ENCODE assay signal across 8 mouse cellular contexts in genomic region chr16:92057456-92057851, GRCm38 (mm10). TPM values are rescaled to one million over a fixed set of nuclear protein-coding genes. Genes with fewer than 3 reads are reported as not detected.
DNase-seq lines count a peak whose midpoint lies in the region; ATAC-seq and TF ChIP-seq lines count a peak whose summit lies in the region.

No protein-coding gene starts in this region.

- peak overlapping the region; percentile 50; the same call in 1 of the 2 replicates for H3K9ac ChIP-seq in lung, postnatal 0 days (replicated peaks; ENCODE audit: low read depth)
- H3K9ac ChIP-seq in hindbrain, embryonic 12.5 days, result peak overlapping the region; percentile 95
- peak overlapping the region; percentile 68 for H3K9ac ChIP-seq in midbrain, embryonic 15.5 days

- TF ChIP-seq CTCF in lung, postnatal 0 days (IDR thresholded peaks at IDR 0.05), result no peak

- H3K9me3 ChIP-seq in lung, postnatal 0 days (ENCODE audit: low read length), result peaks cover 3% of the 10 kb centered on the region; the same call in 1 of the 2 replicates
- peaks cover 9% of the 10 kb centered on the region for H3K9me3 ChIP-seq in hindbrain, embryonic 12.5 days (replicated peaks)
- no peaks in the 10 kb centered on the region for H3K9me3 ChIP-seq in midbrain, embryonic 15.5 days

- no peak for TF ChIP-seq EP300 in lung, postnatal 0 days (IDR thresholded peaks at IDR 0.05)

- peak; percentile 29; the same call in 1 of the 2 replicates for ATAC-seq in cerebellum, adult (ENCODE audit: insufficient number of reproducible peaks, low FRiP score, low TSS enrichment)
- no peak for ATAC-seq in lung, postnatal 0 days
- ATAC-seq in hindbrain, embryonic 12.5 days (ENCODE audit: low FRiP score), result peak; percentile 74
- ATAC-seq in midbrain, embryonic 15.5 days (replicated peaks), result peak; percentile 67

- DNase-seq in cerebellum, adult 8-10 months, result no peak
- DNase-seq in lung, postnatal 0 days (ENCODE audit: low spot score), result peak; percentile 11
- no peak for DNase-seq in lung, postnatal 10 days
- DNase-seq in urinary bladder, adult 18-20 months (ENCODE audit: low spot score in 2 of 2), result no peak
- DNase-seq in urinary bladder, postnatal 10 days (ENCODE audit: low spot score), result no peak

- H3K4me2 ChIP-seq in lung, postnatal 0 days (replicated peaks; ENCODE audit: low read depth, low read length), result peak overlapping the region; percentile 99
- H3K4me2 ChIP-seq in hindbrain, embryonic 12.5 days (replicated peaks), result peak overlapping the region; percentile 73
- H3K4me2 ChIP-seq in midbrain, embryonic 15.5 days, result peak overlapping the region; percentile 74

- H3K4me3 ChIP-seq in lung, postnatal 0 days (ENCODE audit: low read depth, low read length), result peak overlapping the region; percentile 86
- H3K4me3 ChIP-seq in hindbrain, embryonic 12.5 days, result peak overlapping the region; percentile 97
- H3K4me3 ChIP-seq in midbrain, embryonic 15.5 days, result peak overlapping the region; percentile 86

- 4% methylated on average over 11 of the region's 11 CpGs for WGBS in lung, postnatal 0 days
- 8% methylated on average over 11 of the region's 11 CpGs for WGBS in hindbrain, embryonic 12.5 days
- WGBS in midbrain, embryonic 15.5 days, result under 1% methylated on average over 11 of the region's 11 CpGs

- H3K4me1 ChIP-seq in lung, postnatal 0 days (ENCODE audit: insufficient read depth, low read depth, low read length), result 0 out of 2 replicates have a peak, but pooled peaks cover 3% of the 10 kb centered on the region
- H3K4me1 ChIP-seq in hindbrain, embryonic 12.5 days, result peaks cover 27% of the 10 kb centered on the region
- peaks cover 32% of the 10 kb centered on the region for H3K4me1 ChIP-seq in midbrain, embryonic 15.5 days

- no peak overlapping the region for H3K27ac ChIP-seq in lung, postnatal 0 days (ENCODE audit: low read length)
- H3K27ac ChIP-seq in hindbrain, embryonic 12.5 days, result peak overlapping the region; percentile 90
- H3K27ac ChIP-seq in midbrain, embryonic 15.5 days, result peak overlapping the region; percentile 90

- no peaks in the 10 kb centered on the region for H3K36me3 ChIP-seq in lung, postnatal 0 days (ENCODE audit: insufficient read depth, low read length)
- H3K36me3 ChIP-seq in hindbrain, embryonic 12.5 days, result peaks cover 14% of the 10 kb centered on the region
- no peaks in the 10 kb centered on the region; the same call in 1 of the 2 replicates for H3K36me3 ChIP-seq in midbrain, embryonic 15.5 days (replicated peaks)

- no peaks in the 10 kb centered on the region for H3K27me3 ChIP-seq in lung, postnatal 0 days (replicated peaks; ENCODE audit: insufficient read depth, low read length)
- H3K27me3 ChIP-seq in hindbrain, embryonic 12.5 days, result no peaks in the 10 kb centered on the region
- H3K27me3 ChIP-seq in midbrain, embryonic 15.5 days (replicated peaks), result no peaks in the 10 kb centered on the region

RNA-seq across cellular contexts. Expression of gene Mrps6, which starts 0.6 kb away (rescaled TPM):
- polyA plus RNA-seq in lung, postnatal 0 days (2015; fragmentation: Nextera tagmentation; extraction: Ambion mirVana), result 69.0 and 77.3 TPM in 2 replicates
- polyA plus RNA-seq in hindbrain, embryonic 12.5 days (2016; fragmentation: Nextera tagmentation; extraction: Ambion mirVana), result 139 and 142 TPM in 2 replicates
- 156 and 163 TPM in 2 replicates for polyA plus RNA-seq in midbrain, embryonic 15.5 days (2015; fragmentation: Nextera tagmentation; extraction: Ambion mirVana)

RNA-seq across cellular contexts. Expression of gene Gm49711, which starts 0.7 kb away (rescaled TPM):
- 0.11 TPM in 1 of 2 replicates, not detected in the other for polyA plus RNA-seq in lung, postnatal 0 days (2015; fragmentation: Nextera tagmentation; extraction: Ambion mirVana)
- 0.26 and 0.65 TPM in 2 replicates for polyA plus RNA-seq in hindbrain, embryonic 12.5 days (2016; fragmentation: Nextera tagmentation; extraction: Ambion mirVana)
- 0.72 and 0.73 TPM in 2 replicates for polyA plus RNA-seq in midbrain, embryonic 15.5 days (2015; fragmentation: Nextera tagmentation; extraction: Ambion mirVana)

RNA-seq across cellular contexts. Expression of gene Slc5a3, which starts 0.7 kb away (rescaled TPM):
- polyA plus RNA-seq in lung, postnatal 0 days (2015; fragmentation: Nextera tagmentation; extraction: Ambion mirVana), result 2.5 and 2.9 TPM in 2 replicates
- 20.3 and 20.6 TPM in 2 replicates for polyA plus RNA-seq in hindbrain, embryonic 12.5 days (2016; fragmentation: Nextera tagmentation; extraction: Ambion mirVana)
- polyA plus RNA-seq in midbrain, embryonic 15.5 days (2015; fragmentation: Nextera tagmentation; extraction: Ambion mirVana), result 18.3 and 21.3 TPM in 2 replicates
